Mouse (Mus musculus) brown adipose tissue, adult 24 weeks (tissue): ENCODE results near the gene Frmd5. TPM values are rescaled to one million over a fixed set of nuclear protein-coding genes. Genes with fewer than 3 reads are reported as not detected.

Experiments
- H3K27ac ChIP-seq: fragments of 200-500 bp; replicated peaks from 2 replicates; pipeline ENCODE4 v1.5.1; 2012; ENCODE audit warnings: low read depth, mild to moderate bottlenecking, low read length
- H3K4me1 ChIP-seq: fragments of 200-500 bp; 2 replicates; pipeline ENCODE4 v1.6.1; 2012; ENCODE audit warnings: low read length, mixed read lengths; ENCODE audit not compliant: control insufficient read depth, insufficient read depth, insufficient read length
- H3K4me3 ChIP-seq: fragments of 200-500 bp; 2 replicates; pipeline ENCODE4 v1.5.1; 2012; ENCODE audit warnings: low read depth, mild to moderate bottlenecking, low read length, moderate library complexity; ENCODE audit not compliant: insufficient read depth
- polyA plus RNA-seq: library from polyadenylated mRNA; stranded (reverse); fragments of >200 nt; gene quantifications from 2 replicates; pipeline ENCODE4 v1.2.4, GENCODE M21; 2012; ENCODE audit not compliant: missing spikeins, insufficient read depth, insufficient read length

The Frmd5 gene
- polyA plus RNA-seq, 1 experiment = 0.55 TPM

DNA sequence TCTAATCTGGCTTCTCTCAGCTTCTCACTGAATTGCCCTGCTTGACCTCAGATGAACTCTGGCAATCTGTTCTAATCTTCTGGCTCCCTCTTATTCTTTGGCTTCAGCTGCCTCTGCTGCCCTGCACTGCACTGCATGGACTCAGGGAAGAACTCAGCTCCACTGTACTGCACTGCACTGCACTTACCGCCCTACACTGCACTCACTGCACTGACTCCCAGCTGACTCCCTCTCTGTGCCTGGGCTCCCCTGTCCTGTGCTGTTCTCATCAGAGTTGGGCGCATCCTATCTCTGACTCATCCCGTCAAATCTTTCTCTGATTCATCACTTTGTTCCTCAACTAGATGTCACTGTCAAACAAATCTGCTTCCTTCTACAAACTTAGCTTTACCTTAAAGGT is 124.5 kb downstream of the Frmd5 start:
- no peak overlapping the region for H3K27ac ChIP-seq
- no peak overlapping the region for H3K4me3 ChIP-seq
- H3K4me1 ChIP-seq = no peaks in the 10 kb centered on the region

DNA sequence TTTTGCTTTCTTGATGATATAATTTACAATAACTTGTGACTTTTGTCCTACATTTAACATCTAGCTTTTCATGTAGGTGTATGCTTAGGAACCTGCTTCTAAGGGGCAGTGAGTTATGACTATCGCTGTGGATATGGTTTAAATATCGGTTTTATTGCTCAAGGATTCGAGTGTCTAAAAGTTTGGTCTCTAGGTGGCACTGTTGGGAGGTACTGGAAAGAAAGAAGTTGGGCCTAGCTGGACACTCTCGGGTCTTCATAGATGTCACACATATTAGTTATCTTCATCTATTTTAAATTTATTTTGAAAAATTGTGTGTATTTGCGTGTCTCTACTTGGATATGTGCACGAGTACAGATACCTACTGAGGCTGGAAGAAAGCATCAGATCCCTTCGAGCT is 127.2 kb downstream of the Frmd5 start:
- Histone ChIP-seq H3K27ac (no peak overlapping the region), H3K4me1 (no peaks in the 10 kb centered on the region), H3K4me3 (no peak overlapping the region)

DNA sequence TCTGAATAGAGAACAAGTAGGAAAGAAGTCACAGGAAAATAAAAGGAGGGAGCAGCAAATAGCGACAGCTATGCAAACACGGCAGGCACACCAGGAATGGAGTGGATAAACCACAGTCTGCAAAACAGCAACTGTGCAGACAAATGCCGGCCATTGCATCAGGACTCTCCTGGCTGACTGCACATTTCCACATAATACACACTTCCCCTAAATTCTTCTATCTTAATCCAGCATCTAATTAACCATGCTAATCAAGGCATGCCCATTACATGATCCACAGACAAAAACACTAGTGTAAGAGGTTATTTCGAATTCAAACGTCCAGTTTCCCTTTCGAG is 129.3 kb downstream of the Frmd5 start:
- H3K4me3 ChIP-seq = no peak overlapping the region
- no peak overlapping the region for H3K27ac ChIP-seq
- no peaks in the 10 kb centered on the region for H3K4me1 ChIP-seq

GRCm38 (mm10) chr2:121676951-121677648 is 129.8 kb downstream of the Frmd5 start:
- no peaks in the 10 kb centered on the region for H3K4me1 ChIP-seq
- H3K4me3 ChIP-seq = no peak overlapping the region
- H3K27ac ChIP-seq = no peak overlapping the region

DNA sequence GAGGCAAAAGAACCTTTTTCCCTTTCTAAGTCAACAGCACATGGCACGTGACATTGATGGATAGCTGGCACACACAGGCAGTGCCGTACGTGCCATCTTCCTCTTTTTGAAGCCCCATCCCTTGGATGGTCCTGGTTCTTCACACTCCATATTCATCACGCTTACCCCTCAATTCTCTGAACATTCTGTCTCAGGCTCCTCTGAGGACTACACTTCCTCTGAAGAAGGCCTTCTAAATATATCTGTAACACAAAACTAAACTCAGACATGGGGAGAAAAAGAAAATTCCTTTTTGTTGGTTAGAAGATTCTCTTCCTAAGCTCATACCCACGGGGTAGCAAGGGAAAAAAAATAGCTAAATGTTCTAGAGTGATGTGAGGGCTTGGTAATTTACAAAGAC is 131.0 kb downstream of the Frmd5 start:
- H3K27ac ChIP-seq = no peak overlapping the region
- H3K4me3 ChIP-seq = no peak overlapping the region
- H3K4me1 ChIP-seq = no peaks in the 10 kb centered on the region

GRCm38 (mm10) chr2:121675136-121675535 is 131.8 kb downstream of the Frmd5 start:
- Histone ChIP-seq H3K4me1 (no peaks in the 10 kb centered on the region), H3K27ac (no peak overlapping the region), H3K4me3 (no peak overlapping the region)

GRCm38 (mm10) chr2:121674211-121674610 is 132.7 kb downstream of the Frmd5 start:
- Histone ChIP-seq H3K4me3 (no peak overlapping the region), H3K27ac (no peak overlapping the region), H3K4me1 (no peaks in the 10 kb centered on the region)

DNA sequence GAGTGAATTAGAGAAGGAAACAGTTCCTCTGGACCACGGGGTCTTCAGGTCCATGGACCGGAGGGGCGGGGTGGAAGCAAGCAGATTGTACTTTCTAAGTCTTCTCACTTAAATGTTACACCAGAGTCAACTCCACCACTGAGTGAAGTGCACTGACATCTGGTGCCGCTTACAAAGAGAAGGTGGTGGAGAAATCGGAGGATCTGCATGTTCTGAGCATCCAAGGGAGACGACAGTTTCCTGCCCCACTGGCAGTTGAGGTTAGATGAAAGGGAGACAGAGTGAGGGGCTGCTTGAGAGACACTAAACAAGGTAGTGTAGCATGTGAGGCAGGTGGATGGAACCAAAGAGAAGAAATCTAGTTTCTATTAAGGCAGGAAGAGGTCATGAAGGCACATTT is 137.0 kb downstream of the Frmd5 start:
- H3K27ac ChIP-seq = no peak overlapping the region
- H3K4me1 ChIP-seq = no peaks in the 10 kb centered on the region
- no peak overlapping the region for H3K4me3 ChIP-seq

DNA sequence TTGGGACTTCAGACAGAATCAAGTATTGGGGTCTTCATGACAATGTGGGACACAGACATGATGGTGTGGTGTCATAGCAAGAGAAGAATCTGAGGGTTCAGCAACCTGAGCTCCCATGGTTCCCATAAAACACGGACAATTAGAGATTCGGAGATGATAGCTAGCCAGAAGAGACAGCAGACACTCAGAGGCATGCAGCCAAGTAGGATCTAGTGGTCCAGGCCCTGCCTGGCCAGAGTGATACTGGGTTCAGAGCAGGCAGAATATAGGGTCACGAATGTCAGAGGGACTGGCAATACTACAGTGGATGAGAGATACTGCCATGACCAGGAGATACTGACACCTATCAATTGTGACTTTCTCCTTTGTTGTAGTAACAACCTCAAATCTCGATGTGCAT is 138.6 kb downstream of the Frmd5 start:
- no peaks in the 10 kb centered on the region for H3K4me1 ChIP-seq
- no peak overlapping the region for H3K4me3 ChIP-seq
- no peak overlapping the region for H3K27ac ChIP-seq

- Histone ChIP-seq H3K4me1 (no peaks in the 10 kb centered on the region), H3K4me3 (no peak overlapping the region), H3K27ac (no peak overlapping the region)
These were observed 145.8 kb downstream of the Frmd5 start for GRCm38 (mm10) chr2:121661160-121661502.

GRCm38 (mm10) chr2:121660461-121661159 is 146.3 kb downstream of the Frmd5 start:
- H3K4me3 ChIP-seq = no peak overlapping the region
- H3K27ac ChIP-seq = no peak overlapping the region
- H3K4me1 ChIP-seq = no peaks in the 10 kb centered on the region

DNA sequence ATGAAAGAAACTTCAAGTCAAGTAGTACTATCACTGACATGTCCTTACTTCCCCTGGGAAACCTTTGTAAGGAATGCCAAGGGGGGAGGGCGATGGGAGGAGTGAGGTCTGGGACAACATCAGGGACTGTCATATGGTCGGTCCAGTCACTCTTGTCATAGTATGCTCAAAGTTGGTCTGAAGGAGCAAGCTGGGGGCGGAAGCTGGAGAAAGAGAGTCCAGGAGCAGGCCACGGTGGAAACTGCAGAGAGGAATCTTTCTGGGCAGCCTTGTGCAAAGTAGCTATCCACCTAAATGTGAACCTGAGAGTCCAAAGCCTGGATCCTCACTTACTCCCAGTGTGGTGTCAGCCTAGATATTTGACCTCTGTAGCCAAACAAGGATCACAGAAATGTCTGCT is 147.5 kb downstream of the Frmd5 start:
- Histone ChIP-seq H3K27ac (no peak overlapping the region), H3K4me1 (no peaks in the 10 kb centered on the region), H3K4me3 (no peak overlapping the region)

DNA sequence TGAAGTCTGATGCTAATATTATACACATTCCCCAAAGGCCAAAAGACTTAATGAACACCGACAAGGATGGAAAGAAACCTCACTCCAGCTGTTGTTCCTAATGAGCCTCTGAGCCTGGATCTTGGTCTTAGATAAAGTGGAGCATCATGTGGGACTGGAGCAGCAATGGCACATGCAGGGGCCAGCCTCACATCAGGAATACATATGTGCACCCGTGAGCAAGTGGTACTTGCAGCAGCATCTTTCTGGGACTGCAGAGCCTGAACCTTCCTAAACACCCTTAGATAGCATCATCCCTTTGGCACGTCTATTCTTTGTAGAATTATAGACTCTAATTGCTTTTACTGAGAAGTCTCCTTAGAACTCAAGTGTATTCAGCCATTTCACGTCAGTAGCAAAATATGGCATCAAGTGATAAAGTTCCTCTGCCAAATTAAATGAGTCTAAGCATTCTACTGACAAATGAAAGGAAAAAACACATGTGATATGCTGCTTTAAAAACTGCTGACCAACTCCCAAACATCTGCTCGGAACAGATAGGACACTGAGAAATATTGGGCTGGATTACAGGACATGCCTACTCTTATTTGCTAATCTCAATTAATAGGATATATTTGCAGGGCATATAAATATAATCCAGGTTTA is 148.6 kb downstream of the Frmd5 start:
- Histone ChIP-seq H3K4me3 (no peak overlapping the region), H3K27ac (no peak overlapping the region)

GRCm38 (mm10) chr2:121655966-121656365 is 150.9 kb downstream of the Frmd5 start:
- Histone ChIP-seq H3K4me1 (no peaks in the 10 kb centered on the region), H3K27ac (no peak overlapping the region), H3K4me3 (no peak overlapping the region)

More for the DNA sequence above, 148.6 kb downstream of the Frmd5 start:
- H3K4me1 ChIP-seq = no peaks in the 10 kb centered on the region

DNA sequence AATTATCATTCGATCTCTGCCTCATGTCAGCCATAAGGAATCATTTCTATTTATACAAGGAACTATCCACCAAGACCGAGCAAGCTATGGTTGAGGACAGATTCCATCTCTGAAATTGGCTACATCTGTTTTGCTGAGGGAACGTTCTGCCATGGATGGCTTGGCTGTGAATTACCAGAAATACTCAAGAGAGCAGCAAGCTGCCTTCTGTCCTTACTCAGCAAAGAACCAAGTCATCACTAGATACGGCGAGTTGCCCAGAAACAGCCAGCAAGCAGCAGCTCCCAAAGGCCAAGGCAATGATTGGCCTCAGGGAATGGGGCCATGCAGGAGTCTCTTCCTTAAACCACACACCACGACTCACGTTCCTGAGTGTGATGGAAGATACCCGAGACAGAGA is 151.8 kb downstream of the Frmd5 start:
- no peaks in the 10 kb centered on the region for H3K4me1 ChIP-seq
- H3K27ac ChIP-seq = no peak overlapping the region
- H3K4me3 ChIP-seq = no peak overlapping the region

GRCm38 (mm10) chr2:121646528-121646927 is 160.4 kb downstream of the Frmd5 start:
- Histone ChIP-seq H3K4me3 (no peak overlapping the region), H3K27ac (no peak overlapping the region), H3K4me1 (no peaks in the 10 kb centered on the region)
